Mouse (Mus musculus) megakaryocyte, adult 5-6 weeks (primary cell): ENCODE data around the gene Tax1bp1. TPM values are rescaled to one million over a fixed set of nuclear protein-coding genes. Genes with fewer than 3 reads are reported as not detected.
"Not testable (repeated sequence)": the region's sequence is repeated elsewhere in the genome, so short reads cannot be mapped to it uniquely, and the experiment has no call there.

Experiments
- ATAC-seq: 2 replicates; pipeline ENCODE4 v1.8.0; 2016; ENCODE audit warnings: mild to moderate bottlenecking, inconsistent platforms; ENCODE audit not compliant: poor library complexity, severe bottlenecking
- total RNA-seq, 2 experiments: library from RNA; stranded (forward) in 1 of 2; stranded (reverse) in 1 of 2; fragments of 153-499, 151-499 nt in 1 of 2; fragments of 221-1000, 200-1000 nt in 1 of 2; gene quantifications; 2 replicates each; pipeline versions ENCODE4 v1.2.3 to v1.2.4; 2015 to 2017

Tax1bp1 gene
- total RNA-seq (2015) (154 and 156 TPM in 2 replicates), total RNA-seq (2017) (239 and 259 TPM in 2 replicates)

- peak; percentile 94 for ATAC-seq
Measured at GRCm38 (mm10) chr6:52713104-52713896, at the start of gene Tax1bp1. TSS of gene Tax1bp1 (plus strand) at chr6:52713729.

DNA sequence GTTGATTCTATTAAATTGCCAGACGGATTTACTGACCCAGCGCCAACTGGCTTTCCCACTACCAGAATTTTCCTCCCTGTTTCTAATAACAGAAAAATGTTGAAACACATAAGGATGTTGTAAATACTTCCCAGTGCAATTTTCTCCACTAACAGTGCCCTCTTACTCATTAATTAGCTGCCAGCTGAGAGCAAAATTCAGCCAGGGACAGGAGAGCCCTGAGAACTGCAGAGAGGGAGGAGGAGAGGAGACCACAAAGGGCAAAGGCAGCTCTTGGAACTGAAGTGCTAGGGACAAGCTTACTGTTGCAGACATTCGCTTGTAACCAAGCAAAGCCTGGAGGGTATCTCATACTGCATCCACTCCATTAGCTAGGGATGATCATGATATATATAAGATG is 45.9 kb upstream of the Tax1bp1 start:
- ATAC-seq = no peak

DNA sequence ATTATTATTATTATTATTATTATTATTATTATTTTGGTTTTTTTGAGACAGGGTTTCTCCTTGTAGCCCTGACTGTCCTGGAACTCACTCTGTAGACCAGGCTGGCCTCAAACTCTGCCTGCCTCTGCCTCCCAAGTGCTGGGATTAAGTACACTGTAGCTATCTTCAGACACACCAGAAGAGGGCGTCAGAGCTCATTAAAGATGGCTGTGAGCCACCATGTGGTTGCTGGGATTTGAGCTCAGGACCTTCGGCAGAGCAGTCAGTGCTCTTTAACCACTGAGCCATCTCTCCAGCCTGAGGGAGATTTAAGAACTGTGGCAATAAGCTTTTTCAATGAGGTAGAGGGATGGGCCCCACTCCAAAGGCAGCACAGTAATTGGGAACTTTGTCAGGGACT is 43.7 kb upstream of the Tax1bp1 start:
- ATAC-seq = not testable (repeated sequence)

DNA sequence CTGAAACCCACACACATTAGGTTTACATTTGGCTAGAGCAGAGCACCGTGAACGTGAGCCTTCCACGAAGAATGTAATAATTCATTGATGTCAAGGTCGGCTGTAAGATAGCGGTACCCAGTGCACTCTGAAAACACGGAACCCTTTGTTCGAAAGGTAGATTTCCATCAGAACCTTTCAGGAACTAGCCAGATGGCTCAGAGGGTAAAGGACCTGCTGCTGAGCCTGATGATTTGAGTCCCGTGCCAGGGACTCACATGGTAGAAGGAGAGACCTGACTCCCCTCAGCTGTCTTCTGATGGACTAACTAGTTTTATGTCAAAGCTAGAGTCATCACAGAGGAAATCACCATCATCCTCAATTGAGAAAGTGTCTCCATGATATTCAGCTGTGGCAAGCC is 41.7 kb upstream of the Tax1bp1 start:
- no peak; the same call in 1 of the 2 replicates for ATAC-seq

GRCm38 (mm10) chr6:52672539-52672938 is 41.0 kb upstream of the Tax1bp1 start:
- ATAC-seq = peak; percentile 90

GRCm38 (mm10) chr6:52673706-52674105 is 39.8 kb upstream of the Tax1bp1 start:
- ATAC-seq = no peak

DNA sequence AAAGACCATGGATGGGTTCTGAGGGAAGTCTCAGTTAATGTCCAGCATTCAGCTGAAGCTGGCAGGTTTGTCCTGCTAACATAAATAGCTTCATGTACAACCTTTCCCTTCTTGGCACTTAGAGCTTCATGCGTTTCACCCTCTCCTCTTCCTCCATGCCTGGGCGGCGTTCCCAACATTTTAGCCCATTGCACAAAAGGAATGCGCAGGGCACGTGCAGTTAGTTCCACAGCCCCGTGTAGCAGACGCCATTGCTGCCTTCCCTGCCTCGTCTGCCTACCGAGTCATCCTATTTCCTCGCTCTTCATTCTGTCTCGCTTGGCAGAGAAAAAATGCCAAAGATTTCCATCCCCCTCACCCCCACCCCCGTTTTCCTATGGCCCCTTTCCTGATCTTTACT is 39.0 kb upstream of the Tax1bp1 start:
- no peak for ATAC-seq

GRCm38 (mm10) chr6:52675222-52675921 is 38.2 kb upstream of the Tax1bp1 start:
- ATAC-seq = peak; percentile 16; the same call in 1 of the 2 replicates

DNA sequence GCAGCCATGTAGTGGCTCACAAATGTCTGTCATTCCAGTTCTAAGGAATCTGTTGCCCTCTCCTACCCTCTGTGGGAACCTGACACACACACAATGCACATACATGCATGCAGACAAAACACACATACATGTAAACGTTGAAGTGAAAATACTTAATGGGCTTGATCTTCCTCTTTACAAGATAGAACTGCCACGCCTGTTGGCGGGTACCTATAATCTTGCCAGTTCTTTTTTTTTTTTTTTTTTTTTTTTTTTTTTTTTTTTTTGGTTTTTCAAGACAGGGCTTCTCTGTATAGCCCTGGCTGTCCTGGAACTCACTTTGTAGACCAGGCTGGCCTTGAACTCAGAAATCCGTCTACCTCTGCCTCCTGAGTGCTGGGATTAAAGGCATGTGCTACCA is 36.0 kb upstream of the Tax1bp1 start:
- ATAC-seq = peak; percentile 47

GRCm38 (mm10) chr6:52679565-52679964 is 34.0 kb upstream of the Tax1bp1 start:
- no peak for ATAC-seq

GRCm38 (mm10) chr6:52680458-52681032 is 33.0 kb upstream of the Tax1bp1 start:
- no peak for ATAC-seq

DNA sequence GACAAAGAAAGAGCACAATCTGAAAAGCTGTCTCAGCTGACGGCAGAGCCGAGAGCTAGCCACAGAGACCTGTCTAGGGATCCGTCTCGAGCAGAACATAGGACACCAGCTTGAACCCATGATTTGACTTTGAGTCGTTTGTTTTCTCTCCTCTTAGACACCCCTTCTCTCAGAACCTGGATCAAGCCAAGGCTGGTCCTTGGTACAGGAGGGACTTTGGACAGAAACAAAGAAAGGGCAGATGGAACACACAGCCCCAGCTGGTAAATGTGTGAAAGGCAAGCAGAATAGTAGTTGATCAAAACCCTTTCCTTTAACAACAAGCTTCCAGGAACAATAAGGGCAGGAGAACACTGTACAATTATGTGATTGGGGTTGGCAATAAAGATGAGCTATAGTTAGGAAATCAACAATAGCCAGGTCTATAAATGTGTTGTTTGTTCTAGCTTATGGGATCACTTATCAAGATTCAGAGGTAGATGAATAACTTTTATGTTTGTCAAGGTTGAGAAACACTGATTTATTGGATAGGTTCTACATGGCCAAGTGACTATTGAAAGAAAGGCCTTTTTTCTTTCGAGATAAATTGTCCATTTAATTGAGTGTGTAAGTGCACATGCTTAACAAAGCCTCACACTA is 31.6 kb upstream of the Tax1bp1 start:
- ATAC-seq = no peak

DNA sequence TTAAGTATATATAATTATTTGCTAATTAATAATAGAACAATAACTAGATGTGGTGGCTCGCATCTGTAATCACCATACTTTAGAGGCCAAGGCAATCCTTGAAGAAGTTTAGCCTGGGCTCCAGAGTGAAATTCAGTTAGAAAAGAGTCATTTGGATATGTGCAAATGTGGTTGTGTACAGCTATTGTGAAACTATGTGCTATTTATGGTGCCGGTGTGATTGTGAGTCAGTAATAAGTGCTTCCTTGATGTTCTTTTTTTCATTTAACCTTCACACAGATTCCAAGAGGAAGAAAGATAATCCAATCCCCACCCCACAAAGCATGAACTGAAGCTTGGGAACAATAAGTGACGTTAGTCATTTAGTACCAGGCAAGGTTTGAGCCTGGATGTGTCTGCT is 30.9 kb upstream of the Tax1bp1 start:
- no peak for ATAC-seq

DNA sequence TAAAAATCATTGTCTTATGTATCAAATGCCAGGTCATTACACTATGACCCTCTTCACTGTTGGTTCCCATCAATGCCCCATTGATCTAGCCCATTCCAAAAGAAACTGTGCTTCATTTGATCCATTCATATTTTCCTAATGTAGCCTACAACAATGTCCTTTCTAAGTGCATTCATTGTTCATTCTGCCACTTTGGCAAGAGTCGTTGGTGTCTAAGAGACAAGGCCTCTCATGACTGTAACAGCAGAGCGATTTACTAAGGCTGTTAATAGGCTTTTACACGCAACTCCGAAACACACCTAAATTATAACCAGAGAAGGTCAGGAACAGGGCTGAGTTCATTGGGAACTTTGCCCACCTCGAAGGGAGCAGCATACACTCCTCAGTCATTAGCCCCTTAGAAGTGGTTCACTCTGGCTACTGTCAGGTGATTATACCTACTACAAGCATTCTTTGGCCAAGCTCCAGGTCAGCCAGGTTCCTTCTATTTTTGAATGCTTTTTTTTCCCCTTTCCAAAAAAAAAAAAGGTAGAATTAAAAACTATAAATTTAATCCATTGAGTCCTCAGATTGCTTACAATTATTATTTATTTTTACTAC is 26.5 kb upstream of the Tax1bp1 start:
- ATAC-seq = no peak

DNA sequence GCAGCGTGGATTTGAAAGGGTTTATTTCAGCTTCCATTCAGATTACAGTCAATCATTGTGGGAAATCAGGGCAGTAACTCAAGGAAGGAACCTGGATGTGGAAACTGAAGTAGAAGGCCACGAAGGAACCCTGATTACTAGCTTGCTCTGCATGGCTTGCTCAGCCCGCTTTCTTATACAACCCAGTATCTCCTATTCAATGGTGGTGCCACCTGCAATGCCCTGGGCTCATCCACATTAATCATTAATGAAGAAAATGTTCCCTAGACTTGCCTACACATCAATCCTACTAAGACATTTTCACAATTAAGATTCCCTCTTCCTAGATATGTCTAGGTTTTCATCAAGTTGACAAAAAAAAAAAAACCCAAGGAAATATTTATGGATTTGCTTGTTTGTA is 23.2 kb upstream of the Tax1bp1 start:
- ATAC-seq = no peak

DNA sequence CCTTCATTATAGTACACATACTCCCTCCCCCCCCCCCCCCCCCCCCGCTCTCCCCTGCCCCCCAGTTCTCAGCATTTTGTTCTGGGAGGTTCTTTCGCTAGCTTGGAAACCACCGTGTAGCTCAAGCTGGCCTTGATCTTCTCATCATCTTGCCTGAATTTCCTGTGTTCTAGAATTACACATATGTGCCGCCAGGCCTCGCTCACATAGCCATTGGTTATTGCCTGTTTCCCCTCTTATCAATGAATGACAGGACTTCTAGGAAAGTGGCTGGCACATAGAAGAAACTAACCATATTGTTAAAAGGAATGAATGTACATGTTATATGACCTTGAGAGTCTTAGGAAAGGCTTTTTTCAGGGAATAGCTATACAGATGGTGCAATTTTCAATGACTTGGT is 21.7 kb upstream of the Tax1bp1 start:
- no peak for ATAC-seq

- no peak for ATAC-seq
Measured at GRCm38 (mm10) chr6:52692451-52693063, 21.0 kb upstream of the Tax1bp1 start.

GRCm38 (mm10) chr6:52697964-52698535 is 15.5 kb upstream of the Tax1bp1 start:
- peak; percentile 83 for ATAC-seq

DNA sequence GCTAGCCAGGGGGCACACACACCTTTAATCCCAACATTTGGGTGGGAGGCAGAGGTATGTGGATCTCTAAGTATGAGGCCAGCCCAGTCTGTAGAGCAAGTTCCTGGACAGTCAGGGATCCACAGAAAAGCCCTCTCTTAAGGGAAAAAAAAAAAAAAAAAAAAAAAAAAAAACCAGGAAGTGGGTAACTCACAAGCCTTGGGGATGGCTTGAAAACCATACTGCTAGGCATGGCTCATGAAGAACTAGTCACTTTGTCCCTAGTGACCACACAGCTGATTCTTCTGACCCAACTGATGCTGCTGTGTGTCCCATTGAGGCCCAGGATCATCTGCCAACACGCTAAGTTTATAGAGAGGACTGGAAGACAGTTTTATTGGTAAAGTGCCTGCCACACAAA is 14.5 kb upstream of the Tax1bp1 start:
- ATAC-seq = peak; percentile 77

- no peak for ATAC-seq
Measured at GRCm38 (mm10) chr6:52699899-52700298, 13.6 kb upstream of the Tax1bp1 start.
